Mouse (Mus musculus): ENCODE data around the gene Olfr213. TPM values are rescaled to one million over a fixed set of nuclear protein-coding genes. Genes with fewer than 3 reads are reported as not detected.

Olfr213 gene
- polyA plus RNA-seq, 1 experiment from 2014 or later = not detected

Other genes with a start within 250 kb of the Olfr213 start
- gene March8, start 200.4 kb upstream of the Olfr213 start, polyA plus RNA-seq (2016; fragmentation: Nextera tagmentation; extraction: Ambion mirVana) = 85.2 and 94.3 TPM in 2 replicates
- 3.9 and 4.0 TPM in 2 replicates for gene Alox5, start 77.3 kb upstream of the Olfr213 start, polyA plus RNA-seq (2016; fragmentation: Nextera tagmentation; extraction: Ambion mirVana)
- not detected in 2 replicates for gene Olfr211, start 49.4 kb upstream of the Olfr213 start, polyA plus RNA-seq (2016; fragmentation: Nextera tagmentation; extraction: Ambion mirVana)
- gene Olfr212, start 31.9 kb upstream of the Olfr213 start, polyA plus RNA-seq (2016; fragmentation: Nextera tagmentation; extraction: Ambion mirVana) = not detected in 2 replicates
- 0.26 and 0.37 TPM in 2 replicates for gene Gm5580, start 12.7 kb downstream of the Olfr213 start, polyA plus RNA-seq (2016; fragmentation: Nextera tagmentation; extraction: Ambion mirVana)
- not detected in 2 replicates for gene Olfr214, start 15.8 kb downstream of the Olfr213 start, polyA plus RNA-seq (2016; fragmentation: Nextera tagmentation; extraction: Ambion mirVana)
- gene Olfr215, start 45.7 kb downstream of the Olfr213 start, polyA plus RNA-seq (2016; fragmentation: Nextera tagmentation; extraction: Ambion mirVana) = not detected in 2 replicates
- gene Zfp422, start 90.5 kb downstream of the Olfr213 start, polyA plus RNA-seq (2016; fragmentation: Nextera tagmentation; extraction: Ambion mirVana) = 43.6 and 45.1 TPM in 2 replicates
- 2.2 and 3.3 TPM in 2 replicates for gene Depp1, start 112.2 kb downstream of the Olfr213 start, polyA plus RNA-seq (2016; fragmentation: Nextera tagmentation; extraction: Ambion mirVana)
- gene Rassf4, start 135.5 kb downstream of the Olfr213 start, polyA plus RNA-seq (2016; fragmentation: Nextera tagmentation; extraction: Ambion mirVana) = 3.3 and 4.0 TPM in 2 replicates
- gene Tmem72, start 178.5 kb downstream of the Olfr213 start, polyA plus RNA-seq (2016; fragmentation: Nextera tagmentation; extraction: Ambion mirVana) = 0.01 and 0.02 TPM in 2 replicates

All from liver, embryonic 12.5 days (tissue).